Mouse (Mus musculus): ENCODE results near the gene Npffr2.

DNA sequence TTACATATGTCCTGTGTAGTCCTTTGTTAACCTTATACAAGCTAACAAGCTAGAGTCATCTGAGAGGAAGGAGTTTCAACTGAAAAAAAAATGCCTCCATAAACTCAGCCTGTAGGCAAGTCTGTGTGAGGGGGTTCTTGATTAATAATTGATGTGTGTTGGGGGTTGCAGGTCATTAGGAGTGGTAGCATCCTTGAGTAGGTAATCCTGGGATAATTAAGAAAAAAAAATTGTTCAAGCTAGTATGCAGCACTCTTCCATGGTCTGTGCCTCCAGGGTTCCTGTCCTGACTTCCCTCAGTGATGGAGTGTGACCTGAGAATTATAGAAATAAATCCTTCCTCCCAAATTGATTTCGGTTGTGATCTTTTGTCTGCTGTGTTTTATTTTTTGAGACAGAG lies 52.0 kb downstream of the Npffr2 start:
- TF ChIP-seq CTCF (IDR thresholded peaks at IDR 0.05) (no peak), EP300 (IDR thresholded peaks at IDR 0.05) (no peak)
